Mouse (Mus musculus): Measurements from ENCODE around the gene Spint3. TPM values are rescaled to one million over a fixed set of nuclear protein-coding genes. Genes with fewer than 3 reads are reported as not detected.

Gene Spint3
- polyA plus RNA-seq, 1 experiment = not detected

- Histone ChIP-seq H3K27me3 (ENCODE audit: control insufficient read depth, insufficient read depth, insufficient read length) (peaks cover 28% of the 10 kb centered on the region), H3K4me2 (ENCODE audit: low read depth) (no peak overlapping the region), H3K36me3 (ENCODE audit: control insufficient read depth, insufficient read depth) (no peaks in the 10 kb centered on the region), H3K4me3 (no peak overlapping the region), H3K79me2 (ENCODE audit: control insufficient read depth, insufficient read depth) (no peaks in the 10 kb centered on the region), H3ac (ENCODE audit: control insufficient read depth, insufficient read length) (no peak overlapping the region)
- TF ChIP-seq E2F4 (IDR thresholded peaks at IDR 0.05; ENCODE audit: insufficient read depth) (no peak), TCF3 (IDR thresholded peaks at IDR 0.05; ENCODE audit: insufficient read length, low read depth) (no peak), SRF (IDR thresholded peaks at IDR 0.05; ENCODE audit: control insufficient read depth, insufficient read length, low read depth) (no peak), USF1 (IDR thresholded peaks at IDR 0.05; ENCODE audit: low read depth) (no peak), POLR2AphosphoS2 (IDR thresholded peaks at IDR 0.05; ENCODE audit: insufficient read length, low read depth) (no peak), POLR2A (IDR thresholded peaks at IDR 0.05; ENCODE audit: insufficient read length, low read depth) (no peak), MYOG (IDR thresholded peaks at IDR 0.05; ENCODE audit: control insufficient read depth in 1 of 3, insufficient read depth in 1 of 3, insufficient read length in 2 of 3, low read depth in 2 of 3) (no peak), MAX (IDR thresholded peaks at IDR 0.05; ENCODE audit: low read depth) (no peak), TCF12 (IDR thresholded peaks at IDR 0.05; ENCODE audit: insufficient read depth, poor library complexity, severe bottlenecking) (no peak), CEBPB (IDR thresholded peaks at IDR 0.05; ENCODE audit: insufficient read depth, poor library complexity, severe bottlenecking) (no peak)
These were observed 21.8 kb downstream of the Spint3 start for GRCm38 (mm10) chr2:164551502-164551901.

GRCm38 (mm10) chr2:164550895-164551269 is 22.4 kb downstream of the Spint3 start:
- Histone ChIP-seq H3K79me2 (ENCODE audit: control insufficient read depth, insufficient read depth) (no peaks in the 10 kb centered on the region), H3K4me3 (no peak overlapping the region), H3K27me3 (ENCODE audit: control insufficient read depth, insufficient read depth, insufficient read length) (peaks cover 24% of the 10 kb centered on the region), H3K36me3 (ENCODE audit: control insufficient read depth, insufficient read depth) (no peaks in the 10 kb centered on the region), H3ac (ENCODE audit: control insufficient read depth, insufficient read length) (no peak overlapping the region), H3K4me2 (ENCODE audit: low read depth) (no peak overlapping the region)
- no peak for TF ChIP-seq TCF12 (IDR thresholded peaks at IDR 0.05; ENCODE audit: insufficient read depth, poor library complexity, severe bottlenecking)
- TF ChIP-seq USF1 (IDR thresholded peaks at IDR 0.05; ENCODE audit: low read depth) = no peak
- no peak for TF ChIP-seq CEBPB (IDR thresholded peaks at IDR 0.05; ENCODE audit: insufficient read depth, poor library complexity, severe bottlenecking)
- TF ChIP-seq MYOD1 (IDR thresholded peaks at IDR 0.05; ENCODE audit: control insufficient read depth in 1 of 3, insufficient read length in 2 of 3, low read depth in 2 of 3) = no peak
- no peak for TF ChIP-seq POLR2AphosphoS2 (IDR thresholded peaks at IDR 0.05; ENCODE audit: insufficient read length, low read depth)
- no peak for TF ChIP-seq MAX (IDR thresholded peaks at IDR 0.05; ENCODE audit: low read depth)
- TF ChIP-seq TCF3 (IDR thresholded peaks at IDR 0.05; ENCODE audit: insufficient read length, low read depth) = no peak
- no peak for TF ChIP-seq SRF (IDR thresholded peaks at IDR 0.05; ENCODE audit: control insufficient read depth, insufficient read length, low read depth)
- TF ChIP-seq POLR2A (IDR thresholded peaks at IDR 0.05; ENCODE audit: insufficient read length, low read depth) = no peak
- TF ChIP-seq E2F4 (IDR thresholded peaks at IDR 0.05; ENCODE audit: insufficient read depth) = no peak
- TF ChIP-seq MYOG (IDR thresholded peaks at IDR 0.05; ENCODE audit: control insufficient read depth in 1 of 3, insufficient read depth in 1 of 3, insufficient read length in 2 of 3, low read depth in 2 of 3) = no peak
- TF ChIP-seq REST (IDR thresholded peaks at IDR 0.05; ENCODE audit: insufficient read depth, insufficient read length) = no peak

- Histone ChIP-seq H3K36me3 (ENCODE audit: control insufficient read depth, insufficient read depth) (no peaks in the 10 kb centered on the region), H3ac (ENCODE audit: control insufficient read depth, insufficient read length) (no peak overlapping the region), H3K4me3 (no peak overlapping the region), H3K27me3 (ENCODE audit: control insufficient read depth, insufficient read depth, insufficient read length) (peaks cover 26% of the 10 kb centered on the region), H3K79me2 (ENCODE audit: control insufficient read depth, insufficient read depth) (no peaks in the 10 kb centered on the region), H3K4me2 (ENCODE audit: low read depth) (no peak overlapping the region)
- no peak for TF ChIP-seq REST (IDR thresholded peaks at IDR 0.05; ENCODE audit: insufficient read depth, insufficient read length)
- no peak for TF ChIP-seq POLR2A (IDR thresholded peaks at IDR 0.05; ENCODE audit: insufficient read length, low read depth)
- no peak for TF ChIP-seq MAX (IDR thresholded peaks at IDR 0.05; ENCODE audit: low read depth)
- no peak for TF ChIP-seq E2F4 (IDR thresholded peaks at IDR 0.05; ENCODE audit: insufficient read depth)
- TF ChIP-seq TCF12 (IDR thresholded peaks at IDR 0.05; ENCODE audit: insufficient read depth, poor library complexity, severe bottlenecking) = no peak
- no peak for TF ChIP-seq MYOG (IDR thresholded peaks at IDR 0.05; ENCODE audit: control insufficient read depth in 1 of 3, insufficient read depth in 1 of 3, insufficient read length in 2 of 3, low read depth in 2 of 3)
- TF ChIP-seq POLR2AphosphoS2 (IDR thresholded peaks at IDR 0.05; ENCODE audit: insufficient read length, low read depth) = no peak
- TF ChIP-seq CEBPB (IDR thresholded peaks at IDR 0.05; ENCODE audit: insufficient read depth, poor library complexity, severe bottlenecking) = no peak
These were observed 23.0 kb downstream of the Spint3 start for GRCm38 (mm10) chr2:164549963-164550894.

GRCm38 (mm10) chr2:164549338-164549737 is 23.9 kb downstream of the Spint3 start:
- TF ChIP-seq USF1 (IDR thresholded peaks at IDR 0.05; ENCODE audit: low read depth) = no peak
- TF ChIP-seq TCF12 (IDR thresholded peaks at IDR 0.05; ENCODE audit: insufficient read depth, poor library complexity, severe bottlenecking) = no peak
- no peak for TF ChIP-seq MYOG (IDR thresholded peaks at IDR 0.05; ENCODE audit: control insufficient read depth in 1 of 3, insufficient read depth in 1 of 3, insufficient read length in 2 of 3, low read depth in 2 of 3)
- no peak for TF ChIP-seq POLR2AphosphoS2 (IDR thresholded peaks at IDR 0.05; ENCODE audit: insufficient read length, low read depth)
- TF ChIP-seq REST (IDR thresholded peaks at IDR 0.05; ENCODE audit: insufficient read depth, insufficient read length) = no peak
- no peak for TF ChIP-seq TCF3 (IDR thresholded peaks at IDR 0.05; ENCODE audit: insufficient read length, low read depth)
- TF ChIP-seq MAX (IDR thresholded peaks at IDR 0.05; ENCODE audit: low read depth) = no peak
- TF ChIP-seq MYOD1 (IDR thresholded peaks at IDR 0.05; ENCODE audit: control insufficient read depth in 1 of 3, insufficient read length in 2 of 3, low read depth in 2 of 3) = no peak
- TF ChIP-seq E2F4 (IDR thresholded peaks at IDR 0.05; ENCODE audit: insufficient read depth) = no peak
- TF ChIP-seq POLR2A (IDR thresholded peaks at IDR 0.05; ENCODE audit: insufficient read length, low read depth) = no peak
- no peak for TF ChIP-seq CEBPB (IDR thresholded peaks at IDR 0.05; ENCODE audit: insufficient read depth, poor library complexity, severe bottlenecking)
- no peak for TF ChIP-seq SRF (IDR thresholded peaks at IDR 0.05; ENCODE audit: control insufficient read depth, insufficient read length, low read depth)
- H3ac ChIP-seq (ENCODE audit: control insufficient read depth, insufficient read length) = no peak overlapping the region
- H3K27me3 ChIP-seq (ENCODE audit: control insufficient read depth, insufficient read depth, insufficient read length) = peaks cover 28% of the 10 kb centered on the region
- no peaks in the 10 kb centered on the region for H3K36me3 ChIP-seq (ENCODE audit: control insufficient read depth, insufficient read depth)
- no peaks in the 10 kb centered on the region for H3K79me2 ChIP-seq (ENCODE audit: control insufficient read depth, insufficient read depth)
- H3K4me3 ChIP-seq = no peak overlapping the region
- H3K4me2 ChIP-seq (ENCODE audit: low read depth) = no peak overlapping the region
